Mouse (Mus musculus): ENCODE results near the gene Ntmt1. TPM values are rescaled to one million over a fixed set of nuclear protein-coding genes. Genes with fewer than 3 reads are reported as not detected.

Gene Ntmt1
- polyA plus RNA-seq (2015; fragmentation: Nextera tagmentation; extraction: Ambion mirVana), result 52.4 and 53.3 TPM in 2 replicates

DNA sequence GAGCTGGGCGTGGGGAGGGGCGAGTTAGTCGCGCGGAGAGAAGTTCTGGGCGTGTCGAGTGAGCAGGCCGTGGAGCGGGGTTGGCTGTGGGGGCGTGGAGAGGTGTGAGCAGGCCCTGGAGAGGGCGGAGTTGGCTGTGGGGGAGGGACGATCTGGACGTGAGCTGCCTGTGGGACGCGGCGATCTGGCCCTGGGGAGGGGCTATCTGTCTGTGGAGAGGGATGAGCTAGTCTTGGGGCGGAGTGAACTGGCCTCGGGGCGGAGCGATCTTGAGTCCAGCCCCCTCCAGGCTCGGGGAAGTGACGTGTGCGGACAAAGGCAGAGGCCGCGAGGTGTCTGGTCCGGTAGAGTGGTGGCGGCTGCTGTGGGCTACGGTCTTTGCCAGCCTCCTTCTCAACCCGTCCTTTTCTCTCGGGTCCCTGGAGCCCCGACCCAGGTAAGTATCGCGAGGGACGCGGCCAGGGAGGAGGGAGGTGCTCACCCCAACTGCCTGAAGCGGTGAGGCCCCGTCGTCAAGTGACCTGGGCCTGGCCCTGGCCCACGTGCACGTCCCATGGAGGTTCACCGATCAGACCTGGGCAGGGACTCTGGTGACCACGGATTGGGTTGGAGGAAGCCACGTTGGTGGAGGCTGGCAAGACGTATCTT lies at the start of gene Ntmt1:
Ntmt1 (plus strand) TSS at position 179 of the 648 bp plus-strand sequence.
- Histone ChIP-seq H3K27me3 (ENCODE audit: control insufficient read depth, insufficient read depth, low read length) (no peaks in the 10 kb centered on the region), H3K4me1 (replicated peaks; ENCODE audit: control insufficient read depth, insufficient read depth) (peaks cover 6% of the 10 kb centered on the region; the same call in 1 of the 2 replicates), H3K4me2 (replicated peaks; ENCODE audit: low read depth) (peak within 1 kb of the TSS; percentile 88), H3K4me3 (ENCODE audit: low read depth, low read length) (peak within 1 kb of the TSS; percentile 68), H3K36me3 (ENCODE audit: control insufficient read depth, insufficient read depth, low read length) (no peaks in the 10 kb centered on the region), H3K9ac (ENCODE audit: low read length) (peak within 1 kb of the TSS; percentile 86), H3K9me3 (ENCODE audit: control insufficient read depth, low read length) (no peaks in the 10 kb centered on the region), H3K27ac (replicated peaks) (peak within 1 kb of the TSS; percentile 86)
- DNase-seq (ENCODE audit: low spot score) (peak; percentile 100), ATAC-seq (ENCODE audit: low FRiP score, low TSS enrichment) (peak; percentile 99)
- WGBS, result under 1% methylated on average over 44 of the region's 44 CpGs
- TF ChIP-seq EP300 (optimal IDR thresholded peaks at IDR 0.05), result no peak

- DNase-seq (ENCODE audit: low spot score), result peak; percentile 92
- Histone ChIP-seq H3K4me3 (ENCODE audit: low read depth, low read length) (no peak overlapping the region), H3K27me3 (ENCODE audit: control insufficient read depth, insufficient read depth, low read length) (no peaks in the 10 kb centered on the region), H3K9me3 (ENCODE audit: control insufficient read depth, low read length) (0 out of 2 replicates have a peak, but pooled peaks cover 3% of the 10 kb centered on the region), H3K9ac (ENCODE audit: low read length) (peak overlapping the region; percentile 32), H3K27ac (replicated peaks) (peak overlapping the region; percentile 88), H3K4me1 (replicated peaks; ENCODE audit: control insufficient read depth, insufficient read depth) (peaks cover 17% of the 10 kb centered on the region), H3K36me3 (ENCODE audit: control insufficient read depth, insufficient read depth, low read length) (no peaks in the 10 kb centered on the region), H3K4me2 (replicated peaks; ENCODE audit: low read depth) (peak overlapping the region; percentile 45)
- peak; percentile 87 for ATAC-seq (ENCODE audit: low FRiP score, low TSS enrichment)
- TF ChIP-seq EP300 (optimal IDR thresholded peaks at IDR 0.05), result no peak
- peak; percentile 68 for TF ChIP-seq CTCF (IDR thresholded peaks at IDR 0.05; ENCODE audit: low read depth)
- 4% methylated on average over 17 of the region's 17 CpGs for WGBS
Measured at GRCm38 (mm10) chr2:30758341-30759087, 49.1 kb upstream of the Ntmt1 start.

- Histone ChIP-seq H3K4me1 (replicated peaks; ENCODE audit: control insufficient read depth, insufficient read depth) (peaks cover 15% of the 10 kb centered on the region; the same call in 1 of the 2 replicates), H3K36me3 (ENCODE audit: control insufficient read depth, insufficient read depth, low read length) (no peaks in the 10 kb centered on the region), H3K4me2 (replicated peaks; ENCODE audit: low read depth) (peak overlapping the region; percentile 45), H3K9me3 (ENCODE audit: control insufficient read depth, low read length) (0 out of 2 replicates have a peak, but pooled peaks cover 3% of the 10 kb centered on the region), H3K9ac (ENCODE audit: low read length) (no peak overlapping the region; the same call in 1 of the 2 replicates), H3K27me3 (ENCODE audit: control insufficient read depth, insufficient read depth, low read length) (no peaks in the 10 kb centered on the region), H3K27ac (replicated peaks) (peak overlapping the region; percentile 88), H3K4me3 (ENCODE audit: low read depth, low read length) (no peak overlapping the region)
- no peak for DNase-seq (ENCODE audit: low spot score)
- ATAC-seq (ENCODE audit: low FRiP score, low TSS enrichment), result no peak
- no peak for TF ChIP-seq EP300 (optimal IDR thresholded peaks at IDR 0.05)
- TF ChIP-seq CTCF (IDR thresholded peaks at IDR 0.05; ENCODE audit: low read depth), result no peak
- 32% methylated on average over 4 of the region's 4 CpGs for WGBS
Measured at GRCm38 (mm10) chr2:30759088-30759374, 48.6 kb upstream of the Ntmt1 start.

DNA sequence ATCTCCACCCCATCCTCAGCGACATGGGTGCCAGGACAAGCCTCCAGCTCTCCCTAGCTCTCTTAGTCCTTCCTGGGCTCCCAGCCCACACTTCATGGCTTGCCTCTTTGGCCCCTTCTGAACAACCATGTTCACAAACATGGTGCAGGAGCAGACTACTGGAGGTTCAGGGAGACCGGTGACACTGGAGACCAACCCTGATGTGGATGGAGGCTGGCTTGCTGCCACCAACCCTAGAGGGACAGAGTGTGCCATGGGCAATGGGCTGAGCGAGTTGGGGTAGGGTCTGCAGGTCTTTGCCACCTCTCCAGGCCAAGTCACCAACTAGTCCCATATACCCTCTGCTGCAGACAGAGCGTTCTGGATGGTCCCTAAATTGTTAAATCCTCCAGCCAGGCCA lies 48.2 kb upstream of the Ntmt1 start:
- Histone ChIP-seq H3K4me2 (replicated peaks; ENCODE audit: low read depth) (no peak overlapping the region), H3K4me3 (ENCODE audit: low read depth, low read length) (no peak overlapping the region), H3K36me3 (ENCODE audit: control insufficient read depth, insufficient read depth, low read length) (no peaks in the 10 kb centered on the region), H3K4me1 (replicated peaks; ENCODE audit: control insufficient read depth, insufficient read depth) (peaks cover 15% of the 10 kb centered on the region; the same call in 1 of the 2 replicates), H3K9me3 (ENCODE audit: control insufficient read depth, low read length) (0 out of 2 replicates have a peak, but pooled peaks cover 3% of the 10 kb centered on the region), H3K27me3 (ENCODE audit: control insufficient read depth, insufficient read depth, low read length) (no peaks in the 10 kb centered on the region), H3K27ac (replicated peaks) (peak overlapping the region; percentile 88), H3K9ac (ENCODE audit: low read length) (no peak overlapping the region)
- no peak for TF ChIP-seq EP300 (optimal IDR thresholded peaks at IDR 0.05)
- no peak for TF ChIP-seq CTCF (IDR thresholded peaks at IDR 0.05; ENCODE audit: low read depth)
- WGBS, result 61% methylated on average over 4 of the region's 4 CpGs
- DNase-seq (ENCODE audit: low spot score) (no peak), ATAC-seq (ENCODE audit: low FRiP score, low TSS enrichment) (no peak)

- H3K4me1 ChIP-seq (replicated peaks; ENCODE audit: control insufficient read depth, insufficient read depth), result peaks cover 15% of the 10 kb centered on the region; the same call in 1 of the 2 replicates
- ATAC-seq (ENCODE audit: low FRiP score, low TSS enrichment) (no peak), DNase-seq (ENCODE audit: low spot score) (no peak)
- no peak overlapping the region for H3K9ac ChIP-seq (ENCODE audit: low read length)
- peak overlapping the region; percentile 88; the same call in 1 of the 2 replicates for H3K27ac ChIP-seq (replicated peaks)
- TF ChIP-seq CTCF (IDR thresholded peaks at IDR 0.05; ENCODE audit: low read depth), result no peak; the same call in 1 of the 2 replicates
- TF ChIP-seq EP300 (optimal IDR thresholded peaks at IDR 0.05), result no peak
- no peaks in the 10 kb centered on the region for H3K27me3 ChIP-seq (ENCODE audit: control insufficient read depth, insufficient read depth, low read length)
- WGBS, result 59% methylated on average over 10 of the region's 10 CpGs
- H3K36me3 ChIP-seq (ENCODE audit: control insufficient read depth, insufficient read depth, low read length), result no peaks in the 10 kb centered on the region
- no peak overlapping the region for H3K4me3 ChIP-seq (ENCODE audit: low read depth, low read length)
- H3K9me3 ChIP-seq (ENCODE audit: control insufficient read depth, low read length), result 0 out of 2 replicates have a peak, but pooled peaks cover 3% of the 10 kb centered on the region
- no peak overlapping the region for H3K4me2 ChIP-seq (replicated peaks; ENCODE audit: low read depth)
Measured at GRCm38 (mm10) chr2:30759858-30760547, 47.6 kb upstream of the Ntmt1 start.

Measured in stomach, postnatal 0 days (tissue).